Mouse (Mus musculus): ENCODE data around the gene Gm20683.

GRCm38 (mm10) chr17:25869954-25870353, 28.4 kb upstream of the Gm20683 start:
- TF ChIP-seq CTCF (IDR thresholded peaks at IDR 0.05; ENCODE audit: insufficient read depth, low read depth, low read length) (no peak), POLR2A (IDR thresholded peaks at IDR 0.05; ENCODE audit: insufficient read depth, low read depth, low read length) (no peak)
